Comparison of ENCODE assay signal across 8 mouse cellular contexts in genomic region chr3:52758561-52758960, GRCm38 (mm10).
DNase-seq lines count a peak whose midpoint lies in the region; ATAC-seq and TF ChIP-seq lines count a peak whose summit lies in the region.
"Had no signal": no experiment of that assay in that cellular context is flagged by ENCODE, and none has a peak within 500 bp of the region (broad histone marks: within the 10 kb centered on the region; RNA-seq: fewer than 3 reads in every experiment).

No protein-coding gene starts in this region.

- H3K4me3 ChIP-seq in midbrain, postnatal 0 days (ENCODE audit: low read depth, low read length) = no peak overlapping the region
- H3K4me3 ChIP-seq in midbrain, embryonic 16.5 days (ENCODE audit: low read depth, low read length) = no peak overlapping the region
- H3K4me3 ChIP-seq in lung, adult 2 months (replicated peaks; ENCODE audit: extremely low read depth, low read depth, low read length) = no peak overlapping the region
- H3K4me3 ChIP-seq: lung, embryonic 15.5 days had no signal

- H3K36me3 ChIP-seq in midbrain, postnatal 0 days (ENCODE audit: insufficient read depth, low read length) = no peaks in the 10 kb centered on the region
- no peaks in the 10 kb centered on the region for H3K36me3 ChIP-seq in midbrain, embryonic 16.5 days (ENCODE audit: control insufficient read depth, insufficient read depth, low read length)
- H3K36me3 ChIP-seq: lung, embryonic 15.5 days had no signal

- ATAC-seq in midbrain, postnatal 0 days (ENCODE audit: low FRiP score) = no peak
- no peak for ATAC-seq in midbrain, embryonic 16.5 days
- peak; percentile 60 for ATAC-seq in Patski

- peaks cover 4% of the 10 kb centered on the region; the same call in 1 of the 2 replicates for H3K27me3 ChIP-seq in midbrain, postnatal 0 days (ENCODE audit: insufficient read depth, low read length)
- no peaks in the 10 kb centered on the region for H3K27me3 ChIP-seq in midbrain, embryonic 16.5 days (ENCODE audit: control insufficient read depth, insufficient read depth, low read depth, low read length)
- H3K27me3 ChIP-seq in Patski = no peaks in the 10 kb centered on the region
- H3K27me3 ChIP-seq: lung, embryonic 15.5 days had no signal

- peak; percentile 37 for DNase-seq in midbrain, postnatal 0 days (ENCODE audit: low spot score)
- no peak for DNase-seq in Patski (ENCODE audit: low read depth, low spot score)
- peak; percentile 59 for DNase-seq in cerebellum, adult 11-12 months
- DNase-seq in heart, adult 8-10 months (ENCODE audit: low spot score) = peak; percentile 57
- peak; percentile 47 for DNase-seq in lung, adult 2 months
- DNase-seq in thymus, postnatal 25 days = peak; percentile 75

- peak; percentile 64 for TF ChIP-seq CTCF in midbrain, postnatal 0 days (IDR thresholded peaks at IDR 0.05)
- peak; percentile 82 for TF ChIP-seq CTCF in Patski (IDR thresholded peaks at IDR 0.05)
- peak; percentile 72 for TF ChIP-seq CTCF in lung, adult 2 months (IDR thresholded peaks at IDR 0.05; ENCODE audit: insufficient read depth, low read length)

- 40% methylated on average over 2 of the region's 2 CpGs for WGBS in midbrain, postnatal 0 days
- 39% methylated on average over 2 of the region's 2 CpGs for WGBS in midbrain, embryonic 16.5 days
- WGBS in lung, adult 2 months = 6% methylated on average over 2 of the region's 2 CpGs

- H3K4me1 ChIP-seq in midbrain, postnatal 0 days (ENCODE audit: insufficient read depth, low read length) = no peaks in the 10 kb centered on the region
- H3K4me1 ChIP-seq in midbrain, embryonic 16.5 days (ENCODE audit: control insufficient read depth, insufficient read depth, low read length) = no peaks in the 10 kb centered on the region
- H3K4me1 ChIP-seq in lung, adult 2 months (ENCODE audit: control insufficient read depth, insufficient read depth, low read length) = peaks cover 13% of the 10 kb centered on the region

- no peak overlapping the region for H3K4me2 ChIP-seq in midbrain, postnatal 0 days (ENCODE audit: low read depth, low read length, poor library complexity, severe bottlenecking)
- H3K4me2 ChIP-seq in midbrain, embryonic 16.5 days (ENCODE audit: low read length) = no peak overlapping the region
- H3K4me2 ChIP-seq: lung, embryonic 15.5 days had no signal

- H3K9ac ChIP-seq in midbrain, postnatal 0 days (replicated peaks; ENCODE audit: low read length, poor library complexity, severe bottlenecking) = no peak overlapping the region
- H3K9ac ChIP-seq in midbrain, embryonic 16.5 days (ENCODE audit: low read depth, low read length) = no peak overlapping the region
- H3K9ac ChIP-seq: lung, embryonic 15.5 days had no signal

- POLR2A ChIA-PET in Patski (lab: Charles Lee) = interaction anchor here (0.6 to 1.1 kb wide), 2 partner anchors 393 to 490 kb away, joined by 3 to 4 read pairs; no protein-coding TSS in a partner anchor

- H3K27ac ChIP-seq in midbrain, postnatal 0 days (ENCODE audit: low read depth, low read length) = no peak overlapping the region
- no peak overlapping the region for H3K27ac ChIP-seq in midbrain, embryonic 16.5 days (ENCODE audit: low read length)
- H3K27ac ChIP-seq: lung, embryonic 15.5 days had no signal

- no peaks in the 10 kb centered on the region for H3K9me3 ChIP-seq in midbrain, postnatal 0 days (ENCODE audit: low read length)
- H3K9me3 ChIP-seq in midbrain, embryonic 16.5 days (replicated peaks; ENCODE audit: control insufficient read depth, low read length, poor library complexity, severe bottlenecking) = no peaks in the 10 kb centered on the region
- H3K9me3 ChIP-seq: lung, embryonic 15.5 days had no signal

- no peak for TF ChIP-seq POLR2A in lung, adult 2 months (IDR thresholded peaks at IDR 0.05; ENCODE audit: borderline replicate concordance, extremely low read depth, low read depth, low read length)

- in situ Hi-C loops in Patski (cut with MboI; ENCODE audit: low pct_unique_long_range_greater_than_20kb) = loop anchor here (5.0 kb wide), 1 partner anchor 496 kb away; no protein-coding TSS in a partner anchor

- CTCF ChIA-PET in Patski (lab: Charles Lee) = interaction anchor here (0.7 to 1.9 kb wide), 17 partner anchors 16 to 501 kb away, joined by 3 to 7 read pairs (median 3); no protein-coding TSS in a partner anchor
